Mouse (Mus musculus) heart, postnatal 0 days (tissue): Measurements from ENCODE around the gene Arhgef10l. TPM values are rescaled to one million over a fixed set of nuclear protein-coding genes. Genes with fewer than 3 reads are reported as not detected.

Experiments
- ATAC-seq: fragments of 200-750 bp; cut with Nextera tagmentation; 2 replicates; pipeline ENCODE4 v1.8.0; 2017; ENCODE audit warnings: low read depth, moderate number of reproducible peaks, moderate library complexity; ENCODE audit not compliant: insufficient read depth
- DNase-seq: peaks from one replicate; pipeline ENCODE4 v3.0.0-alpha.2; 2016; ENCODE audit warnings: low spot score
- H3K27ac ChIP-seq: fragments of 300-500 bp; sonication (generic); 2 replicates; pipeline ENCODE4 v1.5.1; 2014; ENCODE audit warnings: low read depth, mild to moderate bottlenecking
- H3K27me3 ChIP-seq: fragments of 300-500 bp; sonication (generic); 2 replicates; pipeline ENCODE4 v1.6.1; 2014; ENCODE audit warnings: low read length, mixed read lengths; ENCODE audit not compliant: control insufficient read depth, insufficient read depth
- H3K36me3 ChIP-seq: fragments of 300-500 bp; sonication (generic); replicated peaks from 2 replicates; pipeline ENCODE4 v1.6.1; 2014; ENCODE audit warnings: low read length, mixed read lengths; ENCODE audit not compliant: control insufficient read depth, insufficient read depth
- H3K4me1 ChIP-seq: fragments of 300-500 bp; sonication (generic); 2 replicates; pipeline ENCODE4 v1.6.1; 2014; ENCODE audit warnings: antibody characterized with exemption; ENCODE audit not compliant: control insufficient read depth, insufficient read depth
- H3K4me2 ChIP-seq: fragments of 300-500 bp; sonication (generic); 2 replicates; pipeline ENCODE4 v1.6.1; 2014; ENCODE audit warnings: low read depth, mild to moderate bottlenecking, low read length, moderate library complexity
- H3K4me3 ChIP-seq: fragments of 300-500 bp; sonication (generic); 2 replicates; pipeline ENCODE4 v1.5.1; 2014; ENCODE audit warnings: low read depth, low read length
- H3K9ac ChIP-seq: fragments of 300-500 bp; sonication (generic); replicated peaks from 2 replicates; pipeline ENCODE4 v1.6.1; 2014; ENCODE audit warnings: low read depth, low read length, mixed read lengths
- H3K9me3 ChIP-seq: fragments of 300-500 bp; sonication (generic); replicated peaks from 2 replicates; pipeline ENCODE4 v1.6.1; 2016; ENCODE audit warnings: low read length; ENCODE audit not compliant: control insufficient read depth
- CTCF ChIP-seq: IDR thresholded peaks from 2 replicates; pipeline ENCODE4 v1.5.1; 2016; ENCODE audit warnings: antibody characterized with exemption, control low read depth, low read depth
- EP300 ChIP-seq: IDR thresholded peaks from 2 replicates; pipeline ENCODE4 v1.6.1; 2016; ENCODE audit warnings: antibody characterized with exemption, low read depth
- WGBS: fragments of 180-500 bp; shearing (Covaris S2); extraction: QIAGEN DNeasy Blood & Tissue Kit; methylation state at CpG from one replicate; pipeline ENCODE4 v1.1.7; 2014; 5-methylcytosine and 5-hydroxymethylcytosine counted together
- polyA plus RNA-seq: library from polyadenylated mRNA; unstranded; fragments of >200 nt; fragmentation: Nextera tagmentation; extraction: Ambion mirVana; gene quantifications from 2 replicates; pipeline ENCODE4 v1.2.1, GENCODE M21; 2015
- total RNA-seq: library from RNA; depleted of rRNA; stranded (reverse); fragments of >200 nt; gene quantifications from 2 replicates; pipeline ENCODE4 v1.2.3, GENCODE M21; 2014; ENCODE audit warnings: low replicate concordance

Arhgef10l gene
- total and polyA plus RNA-seq, 2 experiments from 2014 or later: 15.4 to 52.8 TPM

DNA sequence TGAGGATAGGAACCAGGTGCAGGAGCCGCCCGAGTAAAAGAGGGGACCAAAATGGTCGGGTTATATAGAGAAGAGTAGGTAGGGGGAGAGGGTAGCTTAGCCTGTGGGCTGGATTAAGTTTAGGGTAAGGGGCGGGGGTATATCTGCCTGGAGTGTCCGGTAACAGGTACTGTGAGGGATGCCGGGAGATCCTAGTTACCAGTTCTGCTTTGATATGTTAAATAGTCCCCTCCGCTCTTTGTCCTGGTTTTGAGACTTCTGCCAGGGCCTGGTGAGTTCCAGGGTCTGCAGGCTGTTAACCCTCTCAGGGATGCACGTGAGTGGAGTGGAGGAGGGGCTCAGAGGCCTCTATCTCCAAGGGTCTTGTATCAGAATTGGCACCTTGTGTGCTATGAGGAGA is 37.8 kb upstream of the Arhgef10l start:
- Histone ChIP-seq H3K27me3 (peaks cover 7% of the 10 kb centered on the region; the same call in 1 of the 2 replicates), H3K27ac (no peak overlapping the region), H3K4me3 (no peak overlapping the region), H3K4me1 (peaks cover 32% of the 10 kb centered on the region), H3K9me3 (no peaks in the 10 kb centered on the region), H3K9ac (peak overlapping the region; percentile 86; the same call in 1 of the 2 replicates), H3K4me2 (peak overlapping the region; percentile 97), H3K36me3 (peaks cover 3% of the 10 kb centered on the region)
- WGBS: 34% methylated on average over 8 of the region's 8 CpGs
- no peak for TF ChIP-seq CTCF
- ATAC-seq (no peak), DNase-seq (no peak)

DNA sequence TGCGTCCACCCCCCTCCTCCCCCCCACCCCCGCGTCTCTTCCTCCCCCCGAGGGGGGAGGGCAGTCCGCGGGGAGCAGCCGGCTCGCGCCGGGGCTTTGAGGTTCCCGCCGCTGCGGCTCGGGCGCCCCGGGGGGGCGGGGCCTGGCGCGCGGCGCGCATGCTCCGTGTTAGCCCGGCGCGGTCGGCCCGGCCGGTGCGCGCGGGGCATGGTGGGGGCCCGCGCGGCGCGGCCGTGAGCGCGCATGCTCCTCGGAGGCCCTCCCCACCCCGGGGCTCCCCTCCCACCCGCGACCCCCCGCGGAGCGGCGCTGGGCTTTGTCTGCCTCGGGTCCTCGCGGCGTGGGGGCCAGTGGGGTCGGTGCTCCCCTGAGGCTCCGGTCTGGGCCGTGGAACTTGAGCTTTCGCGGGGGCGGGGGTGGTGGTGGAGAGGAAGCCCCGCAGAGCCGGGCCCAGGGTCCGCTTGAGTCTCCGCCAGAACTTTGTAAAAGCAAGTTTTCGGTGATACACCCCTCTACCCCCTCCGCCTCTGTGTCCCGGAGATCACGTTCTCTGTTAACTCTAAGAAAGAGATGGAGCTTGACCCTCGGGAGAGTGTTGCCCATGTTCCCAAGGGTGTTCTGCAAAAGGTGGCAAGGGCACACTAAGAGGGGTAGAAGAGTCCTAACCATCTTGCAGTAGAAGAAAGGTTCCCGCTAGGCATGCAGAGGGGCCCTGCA is 37.0 kb upstream of the Arhgef10l start:
- peak overlapping the region; percentile 86 for H3K9ac ChIP-seq
- peaks cover 23% of the 10 kb centered on the region for H3K4me1 ChIP-seq
- H3K36me3 ChIP-seq: no peaks in the 10 kb centered on the region; the same call in 1 of the 2 replicates
- TF ChIP-seq EP300 (no peak), CTCF (no peak)
- peak overlapping the region; percentile 93 for H3K27ac ChIP-seq
- peak overlapping the region; percentile 97 for H3K4me2 ChIP-seq
- DNase-seq (peak; percentile 61), ATAC-seq (peak; percentile 87)
- WGBS: under 1% methylated on average over 38 of the region's 68 CpGs
- peaks cover 9% of the 10 kb centered on the region; the same call in 1 of the 2 replicates for H3K27me3 ChIP-seq
- peak overlapping the region; percentile 95 for H3K4me3 ChIP-seq
- H3K9me3 ChIP-seq: no peaks in the 10 kb centered on the region

DNA sequence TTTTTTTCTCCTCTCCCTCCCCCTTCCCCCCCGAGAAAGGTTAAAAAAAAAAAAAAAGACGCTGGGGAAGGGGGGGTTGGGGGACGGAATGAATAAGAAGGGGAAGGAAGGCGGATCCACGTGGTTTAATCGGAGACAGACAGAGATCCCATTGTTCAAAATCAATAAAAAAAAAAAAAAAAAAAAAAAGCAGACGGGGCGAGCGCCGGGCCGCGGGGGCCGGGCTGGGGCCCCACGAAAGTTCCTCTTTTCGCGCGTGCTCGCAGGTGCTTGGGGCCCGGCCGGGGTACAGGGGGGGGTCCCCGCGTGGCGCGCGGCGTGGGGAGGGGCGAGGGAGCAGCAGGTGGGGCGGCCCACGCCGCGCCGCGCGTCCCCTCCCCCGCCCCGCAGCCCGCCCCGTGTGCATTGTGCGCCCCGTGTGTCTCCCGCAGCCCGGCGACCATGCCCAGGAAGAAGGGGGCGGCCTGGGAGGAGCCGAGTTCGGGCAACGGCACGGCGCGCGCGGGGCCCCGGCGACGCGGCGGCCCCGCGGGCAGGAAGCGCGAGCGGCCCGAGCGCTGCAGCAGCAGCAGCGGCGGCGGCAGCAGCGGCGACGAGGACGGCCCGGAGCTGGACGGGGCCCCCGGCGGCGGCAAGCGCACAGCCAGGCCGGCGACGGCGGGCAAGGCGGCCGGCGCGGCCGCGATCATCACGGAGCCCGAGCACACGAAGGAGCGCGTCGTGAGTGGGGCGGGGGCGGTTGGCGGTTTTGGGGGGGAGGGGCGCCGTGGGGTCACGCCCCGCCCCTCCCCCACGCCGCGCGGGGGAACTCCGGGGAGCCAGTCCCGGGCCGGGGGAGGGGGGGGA is 36.1 kb upstream of the Arhgef10l start:
- H3K27me3 ChIP-seq: peaks cover 9% of the 10 kb centered on the region; the same call in 1 of the 2 replicates
- ATAC-seq (peak; percentile 9), DNase-seq (no peak)
- H3K4me2 ChIP-seq: peak overlapping the region; percentile 97
- H3K36me3 ChIP-seq: no peaks in the 10 kb centered on the region; the same call in 1 of the 2 replicates
- no peaks in the 10 kb centered on the region for H3K9me3 ChIP-seq
- peak overlapping the region; percentile 95 for H3K4me3 ChIP-seq
- H3K9ac ChIP-seq: peak overlapping the region; percentile 86
- no peak for TF ChIP-seq CTCF
- no peak for TF ChIP-seq EP300
- peaks cover 16% of the 10 kb centered on the region; the same call in 1 of the 2 replicates for H3K4me1 ChIP-seq
- H3K27ac ChIP-seq: peak overlapping the region; percentile 93
- WGBS: under 1% methylated on average over 36 of the region's 107 CpGs

DNA sequence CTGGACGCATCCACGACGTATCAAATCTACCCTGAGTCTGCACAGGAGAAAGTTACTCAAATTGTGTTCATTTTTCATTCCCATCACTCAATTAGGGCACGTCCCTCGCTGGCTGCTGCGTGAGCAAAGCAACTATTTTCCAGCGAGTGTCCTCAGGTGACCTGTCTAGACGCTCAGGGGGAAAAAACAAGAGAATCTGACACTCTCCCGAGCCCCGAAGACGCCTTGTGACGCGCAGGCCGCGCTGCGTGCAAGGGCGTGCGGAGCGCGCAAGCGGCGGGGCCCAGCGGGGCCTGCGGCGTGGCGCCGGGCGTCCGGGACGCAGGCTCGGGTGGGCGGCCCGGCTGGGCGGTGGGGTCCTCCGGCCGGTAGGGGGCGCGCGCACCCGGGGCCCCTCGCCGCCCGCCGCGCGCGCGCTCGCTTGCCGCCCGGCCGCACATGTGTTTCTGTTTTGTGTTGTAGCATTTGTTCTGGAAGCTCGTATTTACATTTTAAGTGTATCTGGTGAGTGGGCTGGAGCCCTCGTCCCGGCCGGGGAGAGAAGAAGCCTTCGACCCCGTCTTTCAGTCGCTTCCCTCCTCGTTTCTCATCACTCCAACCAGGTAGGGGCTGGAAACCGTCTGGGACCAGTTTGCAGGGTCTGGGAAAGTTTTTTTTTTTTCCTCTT is 35.4 kb upstream of the Arhgef10l start:
- ATAC-seq: peak; percentile 74
- peak overlapping the region; percentile 93 for H3K27ac ChIP-seq
- peak overlapping the region; percentile 97 for H3K4me2 ChIP-seq
- peak; percentile 75 for DNase-seq
- TF ChIP-seq EP300 (no peak), CTCF (peak; percentile 18)
- peaks cover 9% of the 10 kb centered on the region; the same call in 1 of the 2 replicates for H3K27me3 ChIP-seq
- peak overlapping the region; percentile 95 for H3K4me3 ChIP-seq
- H3K36me3 ChIP-seq: no peaks in the 10 kb centered on the region; the same call in 1 of the 2 replicates
- peak overlapping the region; percentile 86 for H3K9ac ChIP-seq
- no peaks in the 10 kb centered on the region for H3K9me3 ChIP-seq
- under 1% methylated on average over 57 of the region's 61 CpGs for WGBS
- peaks cover 16% of the 10 kb centered on the region; the same call in 1 of the 2 replicates for H3K4me1 ChIP-seq
